Mouse (Mus musculus) cerebellum, adult 2 months (tissue): Measurements from ENCODE around the gene Akr1b8. TPM values are rescaled to one million over a fixed set of nuclear protein-coding genes. Genes with fewer than 3 reads are reported as not detected.
"Not testable (repeated sequence)": the region's sequence is repeated elsewhere in the genome, so short reads cannot be mapped to it uniquely, and the experiment has no call there.

Experiments used
- DNase-seq, 2 experiments: peaks; one replicate each; pipeline ENCODE4 v3.0.0; 2021
- H3K27ac ChIP-seq: fragments of 200-500 bp; 2 replicates; pipeline ENCODE4 v1.5.1; 2012; ENCODE audit warnings: low read length, control low read depth, inconsistent platforms; ENCODE audit not compliant: insufficient read depth
- H3K27me3 ChIP-seq: fragments of 200-500 bp; 2 replicates; pipeline ENCODE4 v1.6.1; 2012; ENCODE audit warnings: inconsistent platforms, mild to moderate bottlenecking, low read length, moderate library complexity; ENCODE audit not compliant: control insufficient read depth, insufficient read depth
- H3K4me1 ChIP-seq: fragments of 200-500 bp; 2 replicates; pipeline ENCODE4 v1.6.1; 2011; ENCODE audit warnings: low read length; ENCODE audit not compliant: control insufficient read depth, insufficient read depth
- H3K4me3 ChIP-seq: fragments of 200-500 bp; replicated peaks from 2 replicates; pipeline ENCODE3; 2011; ENCODE audit warnings: mild to moderate bottlenecking, low read depth, low read length, control low read depth; ENCODE audit not compliant: insufficient read depth
- CTCF ChIP-seq: fragments of 200-500 bp; IDR thresholded peaks from 2 replicates; pipeline ENCODE4 v1.5.1; 2011; ENCODE audit warnings: low read depth, mild to moderate bottlenecking, control low read depth, low read length, moderate library complexity, borderline replicate concordance; ENCODE audit not compliant: insufficient read depth
- POLR2A ChIP-seq: fragments of 200-500 bp; IDR thresholded peaks from 2 replicates; pipeline ENCODE4 v1.6.1; 2011; ENCODE audit warnings: low read length, control low read depth, borderline replicate concordance; ENCODE audit not compliant: insufficient read depth
- WGBS: fragments of 180-500 bp; shearing (Covaris S2); methylation state at CpG from one replicate; pipeline ENCODE4 v1.1.7; 2018; 5-methylcytosine and 5-hydroxymethylcytosine counted together
- polyA plus RNA-seq: library from polyadenylated mRNA; depleted of rRNA; stranded (reverse); fragments of >200 nt; gene quantifications from 2 replicates; pipeline ENCODE4 v1.2.3, GENCODE M21; 2012

The Akr1b8 gene
- polyA plus RNA-seq, 1 experiment, result 1.6 TPM

DNA sequence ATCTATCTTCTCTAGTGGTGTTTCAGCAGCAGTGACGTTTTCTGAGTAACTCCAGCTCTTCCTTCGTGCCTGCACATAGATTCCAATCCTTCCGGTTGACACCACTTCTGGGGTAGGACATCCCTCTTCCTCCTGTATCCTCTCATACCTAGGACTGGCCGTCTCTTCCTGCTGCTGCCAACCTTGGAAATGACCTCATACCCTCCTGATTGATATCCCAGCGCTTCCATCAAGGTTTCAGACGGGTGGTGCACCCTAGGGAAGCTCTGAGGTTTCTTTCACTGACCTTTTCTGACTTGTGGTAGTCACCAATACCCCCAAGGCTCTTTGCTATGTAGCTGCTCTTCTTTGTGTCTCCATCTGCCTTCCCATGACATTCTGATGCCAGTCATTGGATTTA lies 44.5 kb downstream of the Akr1b8 start:
- no peaks in the 10 kb centered on the region for H3K4me1 ChIP-seq
- H3K27me3 ChIP-seq, result no peaks in the 10 kb centered on the region
- WGBS, result 92% methylated on average over 6 of the region's 6 CpGs
- DNase-seq, result no peak
- H3K27ac ChIP-seq, result no peak overlapping the region
- TF ChIP-seq POLR2A, result no peak
- TF ChIP-seq CTCF, result no peak
- H3K4me3 ChIP-seq, result no peak overlapping the region

DNA sequence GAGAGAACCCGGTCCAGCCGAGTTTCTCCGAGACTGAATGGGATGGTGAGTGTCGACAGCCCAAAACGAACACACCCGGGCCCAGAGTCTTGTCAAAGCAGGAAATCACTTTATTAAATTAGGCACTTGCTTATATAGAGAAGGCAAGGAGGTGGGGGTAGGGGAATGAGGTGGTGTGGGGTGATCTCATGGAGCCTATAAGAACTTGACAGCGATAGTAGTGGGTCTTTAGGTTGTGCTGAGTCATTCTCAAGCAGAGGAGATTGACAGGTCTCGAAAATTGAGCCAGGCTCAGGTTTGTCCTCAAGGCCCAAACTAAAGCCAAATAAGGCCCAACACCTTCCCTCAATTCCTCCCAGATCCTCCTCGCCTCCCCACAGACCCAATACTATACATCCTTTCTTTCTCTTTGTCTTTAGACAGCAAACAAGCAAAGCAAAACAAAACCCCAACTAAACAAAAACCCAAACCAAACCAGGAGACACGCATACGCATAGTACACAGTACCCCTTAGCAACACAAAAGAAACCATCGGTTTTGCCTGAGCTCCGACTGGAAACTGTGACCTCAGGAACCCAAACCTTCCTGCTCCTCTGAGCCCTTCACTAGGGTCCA lies 45.8 kb downstream of the Akr1b8 start:
- H3K27ac ChIP-seq, result no peak overlapping the region
- H3K4me1 ChIP-seq, result no peaks in the 10 kb centered on the region
- no peaks in the 10 kb centered on the region for H3K27me3 ChIP-seq
- H3K4me3 ChIP-seq, result no peak overlapping the region
- no peak for DNase-seq
- no peak for TF ChIP-seq CTCF
- TF ChIP-seq POLR2A, result no peak
- 91% methylated on average over 13 of the region's 13 CpGs for WGBS

DNA sequence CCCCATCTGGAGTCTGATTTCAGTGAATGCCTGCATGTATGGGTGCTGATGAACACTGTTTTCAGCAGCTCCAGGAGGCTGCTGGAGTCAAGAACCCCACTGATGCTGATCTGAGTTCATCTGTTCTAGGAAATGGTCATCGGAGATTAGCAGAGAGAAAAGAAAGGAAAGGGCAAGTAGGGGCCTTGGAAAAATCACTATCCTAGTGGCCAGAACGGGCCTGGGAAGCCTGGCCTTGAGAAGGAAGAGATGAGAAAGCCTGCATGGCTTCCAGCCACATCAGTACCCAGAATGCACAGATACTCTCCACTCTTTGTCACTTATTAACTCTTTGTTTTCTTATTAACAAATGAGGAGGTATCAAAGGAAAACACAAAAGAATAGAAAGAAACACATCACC lies 46.8 kb downstream of the Akr1b8 start:
- no peak for DNase-seq

DNA sequence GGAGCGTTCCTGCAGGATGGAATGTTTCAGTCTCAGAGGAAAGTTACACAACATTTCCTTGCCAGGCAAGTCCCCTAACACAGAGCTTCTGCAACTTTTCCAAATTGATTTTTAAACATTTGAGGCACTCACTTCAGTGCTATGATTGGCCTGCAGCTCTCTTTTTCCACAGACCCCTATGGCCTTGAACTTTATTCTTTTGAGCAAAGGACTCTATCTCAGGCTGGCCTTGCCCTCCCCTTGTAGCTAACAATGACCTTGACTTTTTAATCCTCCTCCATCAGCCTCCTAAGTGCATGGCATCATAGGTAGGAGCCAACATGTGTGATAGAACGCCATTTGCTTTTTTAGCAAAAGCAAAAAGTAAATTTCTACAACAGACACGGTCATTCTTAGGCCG lies 52.8 kb downstream of the Akr1b8 start:
- WGBS, result 94% methylated on average over 4 of the region's 4 CpGs
- Histone ChIP-seq H3K4me1 (no peaks in the 10 kb centered on the region), H3K27me3 (no peaks in the 10 kb centered on the region), H3K27ac (no peak overlapping the region), H3K4me3 (no peak overlapping the region)
- no peak for TF ChIP-seq POLR2A
- no peak for TF ChIP-seq CTCF
- no peak for DNase-seq

More for the DNA sequence above, 46.8 kb downstream of the Akr1b8 start:
- H3K4me1 ChIP-seq, result no peaks in the 10 kb centered on the region
- no peak overlapping the region for H3K27ac ChIP-seq
- H3K27me3 ChIP-seq, result no peaks in the 10 kb centered on the region
- 76% methylated on average over 2 of the region's 2 CpGs for WGBS
- no peak for TF ChIP-seq CTCF
- no peak for TF ChIP-seq POLR2A
- no peak overlapping the region for H3K4me3 ChIP-seq

DNA sequence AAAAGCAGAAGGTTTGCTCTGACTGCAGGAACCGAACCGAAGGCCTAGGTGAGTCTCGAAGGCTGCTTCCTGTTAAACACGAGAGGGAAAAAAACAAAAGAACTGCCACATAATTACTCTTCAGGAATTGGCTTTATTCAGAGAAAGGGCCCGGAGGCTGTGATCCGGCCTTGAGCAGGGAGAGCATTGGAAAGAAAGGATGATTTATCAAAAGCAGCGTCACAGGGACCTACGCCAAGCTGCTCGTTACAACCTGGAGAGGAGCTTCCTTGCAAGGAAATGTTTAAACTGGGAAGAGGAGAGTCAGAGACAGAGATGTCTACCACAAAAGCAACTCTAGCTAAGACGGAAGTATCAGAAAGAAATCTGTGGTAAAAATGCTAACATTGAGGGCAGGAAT lies 53.5 kb downstream of the Akr1b8 start:
- TF ChIP-seq POLR2A (no peak), CTCF (no peak)
- no peak overlapping the region for H3K4me3 ChIP-seq
- 85% methylated on average over 10 of the region's 10 CpGs for WGBS
- no peaks in the 10 kb centered on the region for H3K27me3 ChIP-seq
- no peak for DNase-seq
- no peak overlapping the region for H3K27ac ChIP-seq
- no peaks in the 10 kb centered on the region for H3K4me1 ChIP-seq

DNA sequence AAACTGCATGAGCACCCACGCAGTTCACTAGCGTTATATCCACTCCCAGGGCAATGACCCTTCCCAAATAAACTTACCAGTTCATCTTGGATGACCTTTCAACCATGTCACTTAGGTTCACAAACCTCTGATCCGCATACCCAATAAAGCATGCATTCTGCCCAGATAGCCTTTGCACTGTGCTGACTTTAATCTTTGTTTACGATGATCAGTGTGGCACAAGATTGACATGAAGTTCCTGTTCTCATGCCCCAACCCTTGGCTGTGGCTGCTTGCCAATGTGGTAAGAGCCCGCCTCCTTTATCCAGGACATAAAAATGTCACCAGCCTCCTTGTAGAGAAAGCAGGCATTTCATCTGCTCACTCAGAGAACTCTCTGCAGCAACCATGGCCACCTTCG lies 58.1 kb downstream of the Akr1b8 start, which contains the start of gene Akr1b7:
TSS of gene Akr1b7 (plus strand) at position 312 of the 400 bp plus-strand sequence.
- DNase-seq, result no peak
- no peaks in the 10 kb centered on the region for H3K27me3 ChIP-seq
- 58% methylated on average over 6 of the region's 6 CpGs for WGBS
- no peaks in the 10 kb centered on the region for H3K4me1 ChIP-seq
- TF ChIP-seq POLR2A (no peak), CTCF (no peak)
- no peak within 1 kb of the TSS for H3K4me3 ChIP-seq
- H3K27ac ChIP-seq, result no peak within 1 kb of the TSS

DNA sequence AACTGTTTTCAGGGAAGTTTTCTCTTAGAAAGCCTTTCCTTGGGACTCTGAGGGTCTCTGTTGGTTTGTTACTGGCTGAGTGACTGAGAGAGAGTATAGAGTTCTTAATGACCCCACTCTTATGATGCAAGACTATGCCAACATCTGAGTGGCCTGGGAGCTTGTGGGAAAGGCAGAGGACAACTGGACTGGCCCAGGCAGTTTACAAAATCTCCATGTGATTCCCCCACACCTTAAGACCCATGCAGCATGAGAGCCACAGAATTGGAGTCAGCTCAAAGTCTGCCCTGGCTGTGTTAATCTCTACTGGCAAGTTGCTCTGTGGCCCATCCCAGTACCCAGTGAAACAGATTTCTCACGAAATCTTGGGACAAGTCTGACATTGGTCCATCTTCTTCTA lies 58.8 kb downstream of the Akr1b8 start:
- H3K27ac ChIP-seq, result no peak overlapping the region
- H3K4me1 ChIP-seq, result no peaks in the 10 kb centered on the region
- no peak overlapping the region for H3K4me3 ChIP-seq
- 59% methylated on average over 1 of the region's 1 CpGs for WGBS
- no peaks in the 10 kb centered on the region for H3K27me3 ChIP-seq
- DNase-seq, result no peak
- TF ChIP-seq POLR2A (no peak), CTCF (no peak)

DNA sequence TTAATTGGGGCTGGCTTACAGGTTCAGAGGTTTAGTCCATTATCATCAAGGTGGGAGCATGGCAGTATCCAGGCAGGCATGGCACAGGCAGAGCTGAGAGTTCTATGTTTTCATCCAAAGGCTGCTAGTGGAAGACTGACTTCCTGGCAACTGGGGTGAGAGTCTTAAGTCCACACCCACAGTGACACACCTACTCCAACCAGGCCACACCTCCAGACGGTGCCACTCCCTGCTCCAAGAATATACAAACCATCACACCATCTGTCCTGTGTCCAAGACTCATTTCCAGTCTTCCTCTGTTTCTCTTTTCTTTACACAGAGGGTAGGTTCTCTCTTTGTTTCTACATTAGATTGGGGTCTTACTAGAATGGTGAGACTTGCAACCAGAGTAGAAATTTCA lies 59.5 kb downstream of the Akr1b8 start:
- not testable (repeated sequence) for H3K27ac ChIP-seq, H3K4me3 ChIP-seq, H3K27me3 ChIP-seq, H3K4me1 ChIP-seq, DNase-seq
- WGBS, result 41% methylated on average over 1 of the region's 1 CpGs
